Mouse (Mus musculus): ENCODE measurements around the gene Zdhhc17. TPM values are rescaled to one million over a fixed set of nuclear protein-coding genes. Genes with fewer than 3 reads are reported as not detected.

Gene Zdhhc17
- polyA plus RNA-seq, 1 experiment from 2014 or later, result 9.1 TPM

GRCm38 (mm10) chr10:110976046-110976445, 33.9 kb downstream of the Zdhhc17 start:
- ATAC-seq, result no peak
- WGBS (ENCODE audit: insufficient replicate concordance), result 15% methylated on average over 1 of the region's 1 CpGs

GRCm38 (mm10) chr10:110974885-110975284, 35.1 kb downstream of the Zdhhc17 start:
- 80% methylated on average over 1 of the region's 1 CpGs for WGBS (ENCODE audit: insufficient replicate concordance)
- Histone ChIP-seq H3K27me3 (replicated peaks) (no peaks in the 10 kb centered on the region), H3K9me3 (replicated peaks) (no peaks in the 10 kb centered on the region), H3K4me1 (peaks cover 6% of the 10 kb centered on the region), H3K4me3 (no peak overlapping the region), H3K27ac (no peak overlapping the region), H3K9ac (no peak overlapping the region), H3K36me3 (peaks cover 44% of the 10 kb centered on the region), H3K4me2 (no peak overlapping the region)
- ATAC-seq, result no peak

More at GRCm38 (mm10) chr10:110976046-110976445, 33.9 kb downstream of the Zdhhc17 start:
- Histone ChIP-seq H3K4me3 (no peak overlapping the region), H3K9me3 (replicated peaks) (no peaks in the 10 kb centered on the region), H3K4me1 (peaks cover 8% of the 10 kb centered on the region), H3K4me2 (no peak overlapping the region), H3K9ac (no peak overlapping the region), H3K27me3 (replicated peaks) (no peaks in the 10 kb centered on the region), H3K36me3 (peaks cover 47% of the 10 kb centered on the region), H3K27ac (no peak overlapping the region)

GRCm38 (mm10) chr10:110974463-110974862, 35.5 kb downstream of the Zdhhc17 start:
- Histone ChIP-seq H3K36me3 (peaks cover 44% of the 10 kb centered on the region), H3K4me3 (no peak overlapping the region), H3K27me3 (replicated peaks) (no peaks in the 10 kb centered on the region), H3K4me1 (peaks cover 3% of the 10 kb centered on the region), H3K4me2 (no peak overlapping the region), H3K9ac (no peak overlapping the region), H3K9me3 (replicated peaks) (no peaks in the 10 kb centered on the region), H3K27ac (no peak overlapping the region)
- 59% methylated on average over 3 of the region's 3 CpGs for WGBS (ENCODE audit: insufficient replicate concordance)
- ATAC-seq, result no peak

GRCm38 (mm10) chr10:110971998-110972397, 37.9 kb downstream of the Zdhhc17 start:
- H3K9me3 ChIP-seq (replicated peaks), result no peaks in the 10 kb centered on the region
- H3K4me1 ChIP-seq, result no peaks in the 10 kb centered on the region
- ATAC-seq, result no peak
- H3K27me3 ChIP-seq (replicated peaks), result no peaks in the 10 kb centered on the region
- H3K9ac ChIP-seq, result no peak overlapping the region
- H3K4me2 ChIP-seq, result no peak overlapping the region
- no peak overlapping the region for H3K4me3 ChIP-seq
- 81% methylated on average over 9 of the region's 9 CpGs for WGBS (ENCODE audit: insufficient replicate concordance)
- no peak overlapping the region for H3K27ac ChIP-seq
- H3K36me3 ChIP-seq, result peaks cover 40% of the 10 kb centered on the region

GRCm38 (mm10) chr10:110971483-110971882, 38.5 kb downstream of the Zdhhc17 start:
- Histone ChIP-seq H3K4me1 (no peaks in the 10 kb centered on the region), H3K27me3 (replicated peaks) (no peaks in the 10 kb centered on the region), H3K4me3 (no peak overlapping the region), H3K4me2 (no peak overlapping the region), H3K9ac (no peak overlapping the region), H3K27ac (no peak overlapping the region), H3K36me3 (peaks cover 43% of the 10 kb centered on the region), H3K9me3 (replicated peaks) (no peaks in the 10 kb centered on the region)
- 80% methylated on average over 6 of the region's 6 CpGs for WGBS (ENCODE audit: insufficient replicate concordance)
- ATAC-seq, result no peak

GRCm38 (mm10) chr10:110971044-110971443, 38.9 kb downstream of the Zdhhc17 start:
- Histone ChIP-seq H3K36me3 (peaks cover 43% of the 10 kb centered on the region), H3K4me2 (no peak overlapping the region), H3K27me3 (replicated peaks) (no peaks in the 10 kb centered on the region), H3K4me1 (no peaks in the 10 kb centered on the region), H3K27ac (no peak overlapping the region), H3K9me3 (replicated peaks) (no peaks in the 10 kb centered on the region), H3K9ac (no peak overlapping the region), H3K4me3 (no peak overlapping the region)
- ATAC-seq, result no peak
- 82% methylated on average over 3 of the region's 3 CpGs for WGBS (ENCODE audit: insufficient replicate concordance)

- H3K4me1 ChIP-seq, result no peaks in the 10 kb centered on the region
- H3K36me3 ChIP-seq, result peaks cover 28% of the 10 kb centered on the region
- no peak overlapping the region for H3K4me2 ChIP-seq
- H3K4me3 ChIP-seq, result no peak overlapping the region
- WGBS (ENCODE audit: insufficient replicate concordance), result 51% methylated on average over 1 of the region's 1 CpGs
- no peak overlapping the region for H3K27ac ChIP-seq
- no peak for ATAC-seq
- H3K27me3 ChIP-seq (replicated peaks), result no peaks in the 10 kb centered on the region
- no peak overlapping the region for H3K9ac ChIP-seq
- no peaks in the 10 kb centered on the region for H3K9me3 ChIP-seq (replicated peaks)
These were observed 47.8 kb downstream of the Zdhhc17 start for GRCm38 (mm10) chr10:110962172-110962571.

GRCm38 (mm10) chr10:110960841-110961240, 49.1 kb downstream of the Zdhhc17 start:
- WGBS (ENCODE audit: insufficient replicate concordance), result 84% methylated on average over 6 of the region's 6 CpGs
- no peaks in the 10 kb centered on the region for H3K27me3 ChIP-seq (replicated peaks)
- H3K9me3 ChIP-seq (replicated peaks), result no peaks in the 10 kb centered on the region
- no peak overlapping the region for H3K9ac ChIP-seq
- no peak overlapping the region for H3K27ac ChIP-seq
- no peaks in the 10 kb centered on the region for H3K4me1 ChIP-seq
- no peak for ATAC-seq
- no peak overlapping the region for H3K4me2 ChIP-seq
- H3K4me3 ChIP-seq, result no peak overlapping the region
- H3K36me3 ChIP-seq, result peaks cover 30% of the 10 kb centered on the region

GRCm38 (mm10) chr10:110959781-110960180, 50.2 kb downstream of the Zdhhc17 start:
- Histone ChIP-seq H3K36me3 (peaks cover 40% of the 10 kb centered on the region), H3K27me3 (replicated peaks) (no peaks in the 10 kb centered on the region), H3K4me2 (no peak overlapping the region), H3K4me1 (no peaks in the 10 kb centered on the region), H3K9ac (no peak overlapping the region), H3K4me3 (no peak overlapping the region), H3K9me3 (replicated peaks) (no peaks in the 10 kb centered on the region), H3K27ac (no peak overlapping the region)
- WGBS (ENCODE audit: insufficient replicate concordance), result 87% methylated on average over 8 of the region's 8 CpGs
- ATAC-seq, result no peak

GRCm38 (mm10) chr10:110958879-110959278, 51.1 kb downstream of the Zdhhc17 start:
- Histone ChIP-seq H3K9me3 (replicated peaks) (no peaks in the 10 kb centered on the region), H3K4me1 (no peaks in the 10 kb centered on the region), H3K27me3 (replicated peaks) (no peaks in the 10 kb centered on the region), H3K27ac (no peak overlapping the region), H3K4me2 (no peak overlapping the region), H3K4me3 (no peak overlapping the region), H3K9ac (no peak overlapping the region), H3K36me3 (peaks cover 41% of the 10 kb centered on the region)
- 86% methylated on average over 6 of the region's 6 CpGs for WGBS (ENCODE audit: insufficient replicate concordance)
- no peak for ATAC-seq

- ATAC-seq, result no peak
- H3K9ac ChIP-seq, result no peak overlapping the region
- peaks cover 39% of the 10 kb centered on the region for H3K36me3 ChIP-seq
- no peaks in the 10 kb centered on the region for H3K9me3 ChIP-seq (replicated peaks)
- H3K27ac ChIP-seq, result no peak overlapping the region
- 82% methylated on average over 9 of the region's 9 CpGs for WGBS (ENCODE audit: insufficient replicate concordance)
- H3K27me3 ChIP-seq (replicated peaks), result no peaks in the 10 kb centered on the region
- no peak overlapping the region for H3K4me2 ChIP-seq
- H3K4me3 ChIP-seq, result no peak overlapping the region
- H3K4me1 ChIP-seq, result no peaks in the 10 kb centered on the region
These were observed 56.9 kb downstream of the Zdhhc17 start for GRCm38 (mm10) chr10:110952937-110953451.

GRCm38 (mm10) chr10:110952271-110952670, 57.7 kb downstream of the Zdhhc17 start:
- Histone ChIP-seq H3K27ac (no peak overlapping the region), H3K27me3 (replicated peaks) (no peaks in the 10 kb centered on the region), H3K4me2 (no peak overlapping the region), H3K4me3 (no peak overlapping the region), H3K9me3 (replicated peaks) (no peaks in the 10 kb centered on the region), H3K9ac (no peak overlapping the region), H3K36me3 (peaks cover 42% of the 10 kb centered on the region), H3K4me1 (no peaks in the 10 kb centered on the region)
- ATAC-seq, result no peak
- WGBS (ENCODE audit: insufficient replicate concordance), result 75% methylated on average over 8 of the region's 8 CpGs

- ATAC-seq, result no peak
- WGBS (ENCODE audit: insufficient replicate concordance), result 70% methylated on average over 4 of the region's 4 CpGs
- Histone ChIP-seq H3K4me3 (no peak overlapping the region), H3K9me3 (replicated peaks) (no peaks in the 10 kb centered on the region), H3K4me2 (no peak overlapping the region), H3K27ac (no peak overlapping the region), H3K27me3 (replicated peaks) (no peaks in the 10 kb centered on the region), H3K36me3 (peaks cover 45% of the 10 kb centered on the region), H3K4me1 (no peaks in the 10 kb centered on the region), H3K9ac (no peak overlapping the region)
These were observed 58.2 kb downstream of the Zdhhc17 start for GRCm38 (mm10) chr10:110951748-110952147.

Measured in liver, embryonic 12.5 days (tissue).